Mouse (Mus musculus): ENCODE measurements around the gene Mvk.

Mvk gene

GRCm38 (mm10) chr5:114456995-114457605, 13.0 kb downstream of the Mvk start:
- no peak for DNase-seq (ENCODE audit: low spot score in 2 of 2)

- DNase-seq (ENCODE audit: low spot score in 2 of 2): peak; percentile 71 to 78
Observed at GRCm38 (mm10) chr5:114461238-114461637, 17.2 kb downstream of the Mvk start.

GRCm38 (mm10) chr5:114462067-114463040, 18.3 kb downstream of the Mvk start:
- DNase-seq (ENCODE audit: low spot score in 2 of 2): no peak

- DNase-seq (ENCODE audit: low spot score in 2 of 2): no peak
Observed at GRCm38 (mm10) chr5:114464561-114464960, 20.5 kb downstream of the Mvk start.

- DNase-seq (ENCODE audit: low spot score in 2 of 2): no peak
Observed at GRCm38 (mm10) chr5:114465641-114466040, 21.6 kb downstream of the Mvk start.

- DNase-seq (ENCODE audit: low spot score in 2 of 2): no peak
Observed at GRCm38 (mm10) chr5:114467019-114467418, 22.9 kb downstream of the Mvk start.

GRCm38 (mm10) chr5:114467430-114467829, 23.4 kb downstream of the Mvk start:
- DNase-seq (ENCODE audit: low spot score in 2 of 2): peak in 1 of 2 experiments; percentile 30

GRCm38 (mm10) chr5:114468007-114468406, 23.9 kb downstream of the Mvk start:
- DNase-seq (ENCODE audit: low spot score in 2 of 2): no peak

GRCm38 (mm10) chr5:114470359-114470758, 26.3 kb downstream of the Mvk start:
- DNase-seq (ENCODE audit: low spot score in 2 of 2): no peak

GRCm38 (mm10) chr5:114474741-114475491, 30.8 kb downstream of the Mvk start:
- DNase-seq (ENCODE audit: low spot score in 2 of 2): no peak

GRCm38 (mm10) chr5:114478267-114478666, 34.2 kb downstream of the Mvk start:
- no peak for DNase-seq (ENCODE audit: low spot score in 2 of 2)

- no peak for DNase-seq (ENCODE audit: low spot score in 2 of 2)
Observed at GRCm38 (mm10) chr5:114482587-114483011, 38.5 kb downstream of the Mvk start.

- no peak for DNase-seq (ENCODE audit: low spot score in 2 of 2)
Observed at GRCm38 (mm10) chr5:114485685-114486084, 41.6 kb downstream of the Mvk start.

GRCm38 (mm10) chr5:114489570-114489969, 45.5 kb downstream of the Mvk start:
- DNase-seq (ENCODE audit: low spot score in 2 of 2): no peak

- DNase-seq (ENCODE audit: low spot score in 2 of 2): no peak
Observed at GRCm38 (mm10) chr5:114490241-114490640, 46.2 kb downstream of the Mvk start.

GRCm38 (mm10) chr5:114494761-114495160, 50.7 kb downstream of the Mvk start:
- DNase-seq (ENCODE audit: low spot score in 2 of 2): no peak

GRCm38 (mm10) chr5:114501252-114501651, 57.2 kb downstream of the Mvk start:
- no peak for DNase-seq (ENCODE audit: low spot score in 2 of 2)

GRCm38 (mm10) chr5:114504826-114505225, 60.8 kb downstream of the Mvk start:
- DNase-seq (ENCODE audit: low spot score in 2 of 2): no peak

- DNase-seq (ENCODE audit: low spot score in 2 of 2): no peak
Observed at GRCm38 (mm10) chr5:114505260-114506085, 61.4 kb downstream of the Mvk start.

GRCm38 (mm10) chr5:114507394-114507793, 63.3 kb downstream of the Mvk start:
- DNase-seq (ENCODE audit: low spot score in 2 of 2): no peak

GRCm38 (mm10) chr5:114507964-114508363, 63.9 kb downstream of the Mvk start:
- DNase-seq (ENCODE audit: low spot score in 2 of 2): no peak

Measured in frontal cortex, postnatal 25 days (tissue).